Mouse (Mus musculus) bone marrow macrophage, adult 2 months (primary cell): Measurements from ENCODE around the gene Gpr1.

Experiments used
- CTCF ChIP-seq: IDR thresholded peaks from 2 replicates; pipeline ENCODE4 v1.5.1; 2012; ENCODE audit warnings: low read depth, mild to moderate bottlenecking, low read length, moderate library complexity
- POLR2A ChIP-seq: IDR thresholded peaks from 2 replicates; pipeline ENCODE4 v1.6.1; 2012; ENCODE audit warnings: mild to moderate bottlenecking, low read depth, low read length, borderline replicate concordance

- TF ChIP-seq CTCF (no peak), POLR2A (no peak)
Measured at GRCm38 (mm10) chr1:63134530-63134929, 79.8 kb downstream of the Gpr1 start.
